Mouse (Mus musculus) liver, embryonic 15.5 days (tissue): Measurements from ENCODE around the gene Cers2. TPM values are rescaled to one million over a fixed set of nuclear protein-coding genes. Genes with fewer than 3 reads are reported as not detected.
A peak's percentile ranks its signal among the peaks of the same experiment; 100 is the strongest.

Experiments
- ATAC-seq: fragments of 200-750 bp; cut with Nextera tagmentation; 2 replicates; pipeline ENCODE4 v1.8.0; 2017; ENCODE audit warnings: moderate number of reproducible peaks, mild to moderate bottlenecking, moderate library complexity; ENCODE audit not compliant: insufficient read depth
- H3K27ac ChIP-seq: fragments of 300-500 bp; sonication (generic); replicated peaks from 2 replicates; pipeline ENCODE4 v1.5.1; 2015; ENCODE audit warnings: mild to moderate bottlenecking, inconsistent platforms
- H3K27me3 ChIP-seq: fragments of 300-500 bp; sonication (generic); 2 replicates; pipeline ENCODE4 v1.6.1; 2015; ENCODE audit warnings: mild to moderate bottlenecking, inconsistent platforms
- H3K36me3 ChIP-seq: fragments of 300-500 bp; sonication (generic); replicated peaks from 2 replicates; pipeline ENCODE4 v1.6.1; 2015; ENCODE audit warnings: moderate library complexity, mild to moderate bottlenecking, inconsistent platforms
- H3K4me1 ChIP-seq: fragments of 300-500 bp; sonication (generic); replicated peaks from 2 replicates; pipeline ENCODE4 v1.6.1; 2015; ENCODE audit warnings: inconsistent platforms
- H3K4me2 ChIP-seq: fragments of 300-500 bp; sonication (generic); 2 replicates; pipeline ENCODE4 v1.6.1; 2015; ENCODE audit warnings: moderate library complexity, mild to moderate bottlenecking, inconsistent platforms
- H3K4me3 ChIP-seq: fragments of 300-500 bp; sonication (generic); replicated peaks from 2 replicates; pipeline ENCODE4 v1.5.1; 2015; ENCODE audit warnings: mild to moderate bottlenecking, inconsistent platforms
- H3K9ac ChIP-seq: fragments of 300-500 bp; sonication (generic); 2 replicates; pipeline ENCODE4 v1.6.1; 2015; ENCODE audit warnings: moderate library complexity, mild to moderate bottlenecking, inconsistent platforms
- H3K9me3 ChIP-seq: fragments of 300-500 bp; sonication (generic); replicated peaks from 2 replicates; pipeline ENCODE4 v1.6.1; 2016; ENCODE audit warnings: inconsistent platforms
- WGBS: fragments of 180-500 bp; shearing (Covaris S2); methylation state at CpG from one replicate; pipeline ENCODE4 v1.1.7; 2015; ENCODE audit warnings: mixed read lengths; ENCODE audit not compliant: insufficient replicate concordance; 5-methylcytosine and 5-hydroxymethylcytosine counted together
- polyA plus RNA-seq: library from polyadenylated mRNA; unstranded; fragments of >200 nt; fragmentation: Nextera tagmentation; extraction: Ambion mirVana; gene quantifications from 2 replicates; pipeline ENCODE4 v1.2.1, GENCODE M21; 2015

Gene Cers2
- polyA plus RNA-seq = 110 and 114 TPM in 2 replicates

DNA sequence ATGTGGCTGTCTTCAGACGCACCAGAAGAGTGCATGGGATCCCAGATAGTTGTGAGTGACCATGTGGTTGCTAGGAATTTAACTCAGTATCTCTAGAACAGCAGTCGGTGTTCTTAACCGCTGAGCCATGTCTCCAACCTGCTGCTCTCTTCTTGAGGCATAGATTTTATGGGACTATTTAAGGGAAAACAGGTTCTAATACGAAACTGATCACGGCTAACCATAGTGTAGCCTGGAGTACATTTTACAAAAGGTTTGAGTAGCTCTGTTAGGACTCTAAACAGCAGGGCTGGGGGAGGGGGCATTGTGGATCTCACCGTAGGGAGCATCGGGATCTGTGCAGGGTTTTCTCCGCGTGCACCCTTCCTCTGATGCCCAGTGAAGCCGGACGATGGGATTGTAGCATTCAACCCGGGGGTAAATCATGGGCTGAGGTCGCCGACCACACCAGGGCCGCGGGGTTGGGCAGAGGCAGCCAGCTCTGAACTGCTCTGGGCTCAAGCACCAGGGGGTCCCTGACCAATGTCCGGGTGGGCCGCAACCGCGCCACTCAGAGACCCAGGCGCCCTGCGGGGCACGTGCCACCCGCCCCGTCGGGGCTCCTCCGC is at the start of gene Cers2:
Gene Cers2, plus strand, starts transcription at position 306 of the 608 bp plus-strand sequence.
- H3K4me2 ChIP-seq = peak within 1 kb of the TSS; percentile 98
- no peaks in the 10 kb centered on the region for H3K27me3 ChIP-seq
- no peaks in the 10 kb centered on the region for H3K9me3 ChIP-seq
- peak within 1 kb of the TSS; percentile 91 for H3K4me3 ChIP-seq
- H3K9ac ChIP-seq = peak within 1 kb of the TSS; percentile 96
- peak within 1 kb of the TSS; percentile 93 for H3K27ac ChIP-seq
- no peaks in the 10 kb centered on the region; the same call in none of the 2 replicates for H3K36me3 ChIP-seq
- ATAC-seq = 0 out of 2 replicates have a peak, but pooled peaks have one; percentile 0
- WGBS = 2% methylated on average over 27 of the region's 27 CpGs
- H3K4me1 ChIP-seq = peaks cover 83% of the 10 kb centered on the region

DNA sequence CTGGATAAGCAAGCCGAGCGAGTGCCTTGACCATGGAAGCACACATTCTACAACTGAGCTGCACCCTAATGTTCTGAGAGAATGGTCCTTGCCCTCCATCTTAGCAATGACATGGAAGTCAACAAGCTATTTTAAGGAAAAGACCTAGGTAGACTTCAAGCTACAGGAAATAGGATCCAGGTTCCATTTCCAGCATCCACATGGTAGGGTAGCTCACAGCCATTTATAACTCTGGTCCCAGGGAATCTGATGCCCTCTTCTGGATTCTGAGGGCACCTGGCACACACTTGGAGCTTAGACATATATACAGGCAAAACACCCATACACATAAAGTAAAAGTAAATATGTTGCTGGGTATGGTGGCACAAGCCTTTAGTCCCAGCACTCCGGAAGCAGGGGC is 48.5 kb upstream of the Cers2 start:
- H3K27me3 ChIP-seq = no peaks in the 10 kb centered on the region
- no peak overlapping the region for H3K4me2 ChIP-seq
- no peak overlapping the region for H3K27ac ChIP-seq
- no peaks in the 10 kb centered on the region for H3K9me3 ChIP-seq
- no peak overlapping the region for H3K9ac ChIP-seq
- H3K4me1 ChIP-seq = peaks cover 18% of the 10 kb centered on the region
- no peak for ATAC-seq
- peaks cover 32% of the 10 kb centered on the region for H3K36me3 ChIP-seq
- 83% methylated on average over 3 of the region's 3 CpGs for WGBS
- H3K4me3 ChIP-seq = no peak overlapping the region

DNA sequence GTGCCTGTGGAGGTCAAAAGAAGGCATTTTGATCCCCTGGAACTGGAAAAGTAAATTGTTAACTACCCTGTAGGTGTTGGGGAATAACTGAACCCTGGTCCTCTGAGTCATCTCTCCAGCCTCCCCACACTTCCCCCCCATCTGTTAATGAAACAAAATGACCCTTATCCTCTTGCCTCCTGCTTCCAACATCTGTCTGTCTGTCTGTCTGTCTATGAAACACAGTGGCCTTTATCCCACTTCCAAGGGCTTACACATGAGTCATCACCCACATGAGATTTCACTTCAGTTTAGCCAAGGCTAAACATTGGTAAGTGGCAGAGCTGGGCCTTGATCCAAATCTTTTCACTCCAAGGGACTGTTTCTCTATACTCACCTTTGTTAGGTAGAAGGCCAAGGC is 46.7 kb upstream of the Cers2 start:
- Histone ChIP-seq H3K36me3 (peaks cover 29% of the 10 kb centered on the region), H3K27ac (no peak overlapping the region)

GRCm38 (mm10) chr3:95269789-95270188 is 44.8 kb upstream of the Cers2 start:
- 83% methylated on average over 5 of the region's 5 CpGs for WGBS
- ATAC-seq = no peak
- Histone ChIP-seq H3K36me3 (peaks cover 26% of the 10 kb centered on the region), H3K4me3 (no peak overlapping the region), H3K9me3 (no peaks in the 10 kb centered on the region), H3K9ac (no peak overlapping the region), H3K27me3 (no peaks in the 10 kb centered on the region), H3K4me2 (no peak overlapping the region), H3K27ac (no peak overlapping the region), H3K4me1 (peaks cover 15% of the 10 kb centered on the region)

More for the DNA sequence above, 46.7 kb upstream of the Cers2 start:
- Histone ChIP-seq H3K9ac (no peak overlapping the region), H3K4me3 (no peak overlapping the region), H3K4me1 (peaks cover 17% of the 10 kb centered on the region), H3K9me3 (no peaks in the 10 kb centered on the region), H3K4me2 (no peak overlapping the region), H3K27me3 (no peaks in the 10 kb centered on the region)
- ATAC-seq = peak; percentile 20; the same call in 1 of the 2 replicates

DNA sequence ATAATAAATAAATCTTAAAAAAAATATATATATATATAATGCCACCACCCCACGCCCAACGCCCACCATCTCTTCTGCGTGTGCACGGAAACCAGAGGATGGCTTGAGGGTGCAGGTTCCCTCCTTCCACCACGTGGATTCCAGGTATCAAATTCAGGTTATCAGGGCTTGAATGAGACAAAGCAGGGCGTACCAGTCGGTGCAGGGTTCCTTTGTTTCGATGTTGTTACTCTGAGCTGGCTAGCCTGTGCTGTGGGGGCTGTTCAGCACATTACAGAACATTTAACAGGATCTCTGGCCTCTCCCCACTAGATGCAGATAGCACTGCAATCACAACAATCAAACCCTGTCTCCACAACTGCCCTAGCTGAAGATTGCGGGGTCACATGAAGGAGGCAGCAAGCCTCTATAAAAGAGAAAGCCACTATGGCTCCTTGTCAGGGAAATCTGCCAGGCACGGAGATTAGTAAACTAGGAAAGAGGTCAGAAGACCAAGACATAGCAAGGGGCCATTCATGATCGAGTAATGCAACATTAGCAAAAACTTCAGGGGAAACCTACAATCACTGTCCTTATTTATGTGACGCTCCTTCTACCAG is 43.7 kb upstream of the Cers2 start:
- Histone ChIP-seq H3K36me3 (peaks cover 20% of the 10 kb centered on the region), H3K4me1 (peaks cover 26% of the 10 kb centered on the region), H3K9ac (no peak overlapping the region), H3K27me3 (no peaks in the 10 kb centered on the region), H3K4me3 (no peak overlapping the region), H3K9me3 (no peaks in the 10 kb centered on the region), H3K4me2 (no peak overlapping the region), H3K27ac (no peak overlapping the region)
- 82% methylated on average over 12 of the region's 12 CpGs for WGBS
- ATAC-seq = no peak

DNA sequence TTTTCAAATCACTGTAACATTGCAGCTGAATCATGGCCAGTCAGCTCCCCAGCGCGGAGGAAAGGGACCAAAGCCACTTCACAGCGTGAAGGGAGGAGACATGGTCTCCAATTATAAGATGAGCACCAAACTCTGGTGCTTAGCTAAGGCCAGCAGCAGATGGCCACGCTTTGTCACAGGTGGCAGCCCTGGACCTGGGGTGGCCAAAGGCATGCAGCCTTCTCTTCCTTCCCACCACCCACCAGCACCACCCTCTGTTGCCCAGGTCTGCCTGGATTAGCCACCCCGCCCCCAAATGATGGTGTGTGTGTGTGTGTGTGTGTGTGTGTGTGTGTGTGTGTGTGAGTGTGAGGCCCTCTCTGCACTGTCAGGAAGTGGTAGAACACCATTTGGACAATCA is 41.1 kb upstream of the Cers2 start:
- Histone ChIP-seq H3K4me1 (peaks cover 48% of the 10 kb centered on the region), H3K36me3 (0 out of 2 replicates have a peak, but pooled peaks cover 3% of the 10 kb centered on the region), H3K9me3 (no peaks in the 10 kb centered on the region), H3K4me3 (no peak overlapping the region), H3K27ac (no peak overlapping the region), H3K4me2 (no peak overlapping the region), H3K9ac (no peak overlapping the region), H3K27me3 (no peaks in the 10 kb centered on the region)
- 86% methylated on average over 5 of the region's 5 CpGs for WGBS
- ATAC-seq = no peak

GRCm38 (mm10) chr3:95274453-95274852 is 40.1 kb upstream of the Cers2 start:
- Histone ChIP-seq H3K27me3 (no peaks in the 10 kb centered on the region), H3K9me3 (no peaks in the 10 kb centered on the region), H3K27ac (no peak overlapping the region), H3K9ac (no peak overlapping the region), H3K4me3 (no peak overlapping the region), H3K4me1 (peaks cover 53% of the 10 kb centered on the region), H3K4me2 (no peak overlapping the region), H3K36me3 (0 out of 2 replicates have a peak, but pooled peaks cover 3% of the 10 kb centered on the region)
- ATAC-seq = no peak
- 81% methylated on average over 4 of the region's 4 CpGs for WGBS

- 0 out of 2 replicates have a peak, but pooled peaks cover 3% of the 10 kb centered on the region for H3K36me3 ChIP-seq
- no peak overlapping the region for H3K9ac ChIP-seq
- H3K4me2 ChIP-seq = no peak overlapping the region
- no peaks in the 10 kb centered on the region for H3K27me3 ChIP-seq
- 50% methylated on average over 6 of the region's 6 CpGs for WGBS
- no peaks in the 10 kb centered on the region for H3K9me3 ChIP-seq
- H3K4me1 ChIP-seq = peaks cover 59% of the 10 kb centered on the region
- H3K4me3 ChIP-seq = no peak overlapping the region
- no peak for ATAC-seq
- H3K27ac ChIP-seq = no peak overlapping the region; the same call in 1 of the 2 replicates
Measured at GRCm38 (mm10) chr3:95275161-95275560, 39.4 kb upstream of the Cers2 start.

DNA sequence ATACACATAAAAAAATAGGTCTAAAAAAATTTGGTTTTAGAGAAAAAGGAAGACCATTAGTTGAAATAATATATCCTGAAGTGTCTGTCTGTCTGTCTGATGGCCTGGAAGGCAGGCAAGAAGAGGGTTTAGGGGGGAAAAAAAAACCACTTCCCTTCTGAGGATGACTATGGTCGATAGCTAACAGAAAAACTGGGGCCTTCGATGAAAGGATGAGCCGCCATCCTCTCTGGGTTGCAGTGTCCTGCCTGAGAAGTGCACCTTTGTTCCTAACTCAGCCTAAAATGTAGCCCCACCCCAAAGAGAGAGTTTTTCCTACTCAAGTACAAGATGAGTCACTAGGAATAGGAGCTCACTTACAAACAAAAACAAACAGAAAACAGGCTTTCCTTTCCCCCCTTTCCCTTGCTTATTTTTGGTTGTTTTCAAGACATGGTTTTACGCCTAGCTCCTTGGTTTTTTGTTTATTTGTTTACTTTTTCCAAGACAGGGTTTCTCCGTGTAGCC is 38.1 kb upstream of the Cers2 start:
- no peak for ATAC-seq
- Histone ChIP-seq H3K4me3 (no peak overlapping the region), H3K27me3 (no peaks in the 10 kb centered on the region), H3K36me3 (0 out of 2 replicates have a peak, but pooled peaks cover 3% of the 10 kb centered on the region), H3K4me2 (no peak overlapping the region), H3K9ac (no peak overlapping the region), H3K9me3 (no peaks in the 10 kb centered on the region), H3K27ac (peak overlapping the region; percentile 48), H3K4me1 (peaks cover 71% of the 10 kb centered on the region)
- WGBS = 35% methylated on average over 5 of the region's 5 CpGs

- Histone ChIP-seq H3K4me2 (no peak overlapping the region), H3K9me3 (no peaks in the 10 kb centered on the region)
- ATAC-seq = no peak
Measured at GRCm38 (mm10) chr3:95277149-95277551, 37.4 kb upstream of the Cers2 start.

DNA sequence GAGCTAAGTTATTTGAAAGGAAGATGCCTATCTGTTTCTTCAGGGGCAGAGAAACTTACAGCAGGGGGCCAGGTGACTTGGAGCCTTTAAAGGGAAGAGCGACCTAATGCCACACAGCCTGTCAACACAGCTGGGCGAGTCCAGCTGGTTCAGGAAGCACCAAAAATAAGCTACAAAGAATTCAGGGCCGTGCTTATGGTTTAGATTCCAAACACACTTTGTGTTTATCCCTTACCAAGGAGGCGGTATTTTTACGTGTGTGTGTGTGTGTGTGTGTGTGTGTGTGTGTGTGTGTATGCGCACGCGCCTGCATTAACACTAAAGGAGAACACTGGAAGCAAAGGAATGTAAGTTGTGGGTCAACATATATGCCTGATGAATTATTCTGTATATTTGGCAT is 33.8 kb upstream of the Cers2 start:
- H3K9ac ChIP-seq = peak overlapping the region; percentile 78
- 0 out of 2 replicates have a peak, but pooled peaks cover 2% of the 10 kb centered on the region for H3K36me3 ChIP-seq
- 10% methylated on average over 8 of the region's 8 CpGs for WGBS
- H3K27ac ChIP-seq = peak overlapping the region; percentile 99
- peaks cover 82% of the 10 kb centered on the region for H3K4me1 ChIP-seq
- no peaks in the 10 kb centered on the region for H3K9me3 ChIP-seq
- peak overlapping the region; percentile 71 for H3K4me3 ChIP-seq
- no peak for ATAC-seq
- no peaks in the 10 kb centered on the region for H3K27me3 ChIP-seq
- peak overlapping the region; percentile 80 for H3K4me2 ChIP-seq

More at GRCm38 (mm10) chr3:95277149-95277551, 37.4 kb upstream of the Cers2 start:
- Histone ChIP-seq H3K4me3 (no peak overlapping the region), H3K4me1 (peaks cover 71% of the 10 kb centered on the region), H3K27me3 (no peaks in the 10 kb centered on the region), H3K27ac (peak overlapping the region; percentile 48), H3K9ac (no peak overlapping the region), H3K36me3 (0 out of 2 replicates have a peak, but pooled peaks cover 3% of the 10 kb centered on the region)
- WGBS = 73% methylated on average over 1 of the region's 1 CpGs
